Mouse (Mus musculus): ENCODE measurements at regions not wholly inside any gene's neighbourhood (a gene's known extent, or its start where the extent isn't known, plus 50 kb on each side); places are given as distances from the start of the nearest gene placed in this dataset.
"Not testable (repeated sequence)": the region's sequence is repeated elsewhere in the genome, so short reads cannot be mapped to it uniquely, and the experiment has no call there.

DNA sequence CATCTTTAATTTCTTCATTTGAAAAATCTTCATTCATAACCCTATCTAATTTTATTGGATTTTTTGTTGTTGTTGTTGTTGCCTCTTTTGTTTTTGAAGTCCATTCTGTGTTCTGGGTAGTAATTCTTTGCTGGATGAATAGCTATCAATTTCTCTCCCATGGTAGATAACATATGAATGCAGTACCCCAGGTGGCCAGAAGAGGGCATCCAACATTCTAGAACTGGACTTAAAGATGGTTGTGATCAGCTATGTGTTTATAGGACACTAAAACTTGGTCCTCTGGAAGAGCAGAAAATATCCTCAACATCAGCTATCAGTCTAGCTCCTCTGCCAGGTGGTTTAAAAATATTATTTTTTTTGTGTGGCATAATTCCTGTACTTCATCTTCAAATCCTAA, 73.0 kb downstream of the Prl2c3 start:
- TF ChIP-seq CTCF (IDR thresholded peaks at IDR 0.05; ENCODE audit: low read depth), result peak; percentile 55
- TF ChIP-seq EP300 (optimal IDR thresholded peaks at IDR 0.05), result not testable (repeated sequence)
